Mouse (Mus musculus): ENCODE results near the gene Wdr83. TPM values are rescaled to one million over a fixed set of nuclear protein-coding genes. Genes with fewer than 3 reads are reported as not detected.
A peak's percentile ranks its signal among the peaks of the same experiment; 100 is the strongest.

The Wdr83 gene
- polyA plus RNA-seq, 1 experiment = not detected

DNA sequence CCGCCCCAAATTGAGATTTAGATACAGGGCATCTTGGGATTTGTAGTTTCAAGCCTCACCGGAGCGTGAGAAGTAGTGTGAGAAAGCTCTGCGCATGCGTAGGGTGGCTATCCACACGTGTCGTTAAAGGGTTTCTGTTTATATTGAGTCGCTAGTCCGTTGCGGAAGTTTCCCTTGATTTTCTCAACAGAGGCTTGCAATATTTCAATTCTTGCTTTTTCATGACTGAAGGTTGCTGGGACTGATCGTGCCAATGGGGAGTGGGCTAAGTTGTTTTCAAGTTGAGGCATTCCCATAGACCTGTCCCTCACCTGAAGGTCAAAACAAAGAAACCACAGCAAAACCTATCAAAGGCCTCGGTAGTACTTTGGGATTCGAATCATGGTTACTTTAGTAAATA, 46.3 kb downstream of the Wdr83 start:
- TF ChIP-seq CTCF (IDR thresholded peaks at IDR 0.05; ENCODE audit: insufficient read depth, low read depth, low read length) (no peak), POLR2A (IDR thresholded peaks at IDR 0.05; ENCODE audit: insufficient read depth, low read depth, low read length) (no peak)
- WGBS = 4% methylated on average over 13 of the region's 13 CpGs
- Histone ChIP-seq H3K27ac (ENCODE audit: insufficient read depth, low read depth, low read length) (no peak overlapping the region), H3K4me3 (ENCODE audit: insufficient read depth, low read depth, low read length) (no peak overlapping the region; the same call in 1 of the 2 replicates), H3K4me1 (ENCODE audit: control insufficient read depth, insufficient read depth, low read length) (peaks cover 6% of the 10 kb centered on the region)

- TF ChIP-seq CTCF (IDR thresholded peaks at IDR 0.05; ENCODE audit: insufficient read depth, low read depth, low read length) (no peak), POLR2A (IDR thresholded peaks at IDR 0.05; ENCODE audit: insufficient read depth, low read depth, low read length) (no peak)
- 72% methylated on average over 1 of the region's 1 CpGs for WGBS
Measured at GRCm38 (mm10) chr8:85033867-85034266, 47.2 kb downstream of the Wdr83 start.

GRCm38 (mm10) chr8:85032622-85033311, 48.3 kb downstream of the Wdr83 start:
- WGBS = 80% methylated on average over 4 of the region's 4 CpGs
- Histone ChIP-seq H3K27ac (ENCODE audit: insufficient read depth, low read depth, low read length) (no peak overlapping the region), H3K4me3 (ENCODE audit: insufficient read depth, low read depth, low read length) (no peak overlapping the region), H3K4me1 (ENCODE audit: control insufficient read depth, insufficient read depth, low read length) (peaks cover 7% of the 10 kb centered on the region)
- TF ChIP-seq POLR2A (IDR thresholded peaks at IDR 0.05; ENCODE audit: insufficient read depth, low read depth, low read length) (no peak), CTCF (IDR thresholded peaks at IDR 0.05; ENCODE audit: insufficient read depth, low read depth, low read length) (no peak)

More at GRCm38 (mm10) chr8:85033867-85034266, 47.2 kb downstream of the Wdr83 start:
- H3K4me3 ChIP-seq (ENCODE audit: insufficient read depth, low read depth, low read length) = no peak overlapping the region
- no peak overlapping the region for H3K27ac ChIP-seq (ENCODE audit: insufficient read depth, low read depth, low read length)
- peaks cover 10% of the 10 kb centered on the region for H3K4me1 ChIP-seq (ENCODE audit: control insufficient read depth, insufficient read depth, low read length)

DNA sequence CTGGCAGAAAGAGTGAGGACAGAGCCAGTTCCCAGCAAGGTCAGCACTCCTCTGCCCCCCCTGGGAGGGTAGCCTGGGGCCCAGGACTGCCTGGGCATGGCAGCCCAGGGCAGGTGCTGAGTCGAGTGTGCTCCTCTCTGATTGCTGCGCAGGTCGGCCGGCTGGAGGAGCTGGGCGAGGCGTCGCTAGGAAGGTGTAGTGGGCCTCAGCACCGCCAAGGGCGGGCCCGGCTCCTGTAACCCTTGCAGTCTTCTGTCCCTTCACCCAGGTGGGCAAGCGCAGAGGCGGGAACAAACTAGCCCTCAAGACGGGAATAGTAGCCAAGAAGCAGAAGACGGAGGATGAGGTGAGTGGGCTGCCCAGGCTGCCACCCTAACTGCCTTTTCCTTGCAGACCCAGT, 51.8 kb downstream of the Wdr83 start:
- Histone ChIP-seq H3K4me3 (ENCODE audit: insufficient read depth, low read depth, low read length) (no peak overlapping the region), H3K4me1 (ENCODE audit: control insufficient read depth, insufficient read depth, low read length) (peaks cover 7% of the 10 kb centered on the region), H3K27ac (ENCODE audit: insufficient read depth, low read depth, low read length) (no peak overlapping the region)
- WGBS = 81% methylated on average over 14 of the region's 14 CpGs
- TF ChIP-seq POLR2A (IDR thresholded peaks at IDR 0.05; ENCODE audit: insufficient read depth, low read depth, low read length) = no peak
- no peak for TF ChIP-seq CTCF (IDR thresholded peaks at IDR 0.05; ENCODE audit: insufficient read depth, low read depth, low read length)

DNA sequence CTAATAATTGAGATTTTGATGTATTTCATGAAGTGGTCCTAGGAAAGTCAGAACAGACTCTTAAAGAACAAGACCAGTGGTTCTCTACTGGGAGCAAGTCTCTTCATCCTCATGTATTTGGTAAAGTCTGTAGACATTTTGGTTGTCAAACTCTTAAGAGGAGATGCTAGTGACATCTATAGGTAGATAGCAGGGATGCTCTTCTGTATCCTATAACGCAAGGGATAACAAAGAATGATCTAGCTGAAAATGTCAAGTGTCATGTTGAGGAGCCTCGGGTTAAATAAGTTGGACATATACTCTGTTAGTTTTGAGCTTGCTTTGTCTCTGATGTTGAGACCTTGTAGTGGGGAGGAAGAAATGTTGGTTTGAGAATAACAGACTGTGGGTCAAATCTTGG, 53.2 kb downstream of the Wdr83 start:
- Histone ChIP-seq H3K4me1 (ENCODE audit: control insufficient read depth, insufficient read depth, low read length) (peaks cover 13% of the 10 kb centered on the region), H3K27ac (ENCODE audit: insufficient read depth, low read depth, low read length) (no peak overlapping the region), H3K4me3 (ENCODE audit: insufficient read depth, low read depth, low read length) (no peak overlapping the region)
- TF ChIP-seq POLR2A (IDR thresholded peaks at IDR 0.05; ENCODE audit: insufficient read depth, low read depth, low read length) (no peak), CTCF (IDR thresholded peaks at IDR 0.05; ENCODE audit: insufficient read depth, low read depth, low read length) (no peak)
- 14% methylated on average over 2 of the region's 2 CpGs for WGBS

DNA sequence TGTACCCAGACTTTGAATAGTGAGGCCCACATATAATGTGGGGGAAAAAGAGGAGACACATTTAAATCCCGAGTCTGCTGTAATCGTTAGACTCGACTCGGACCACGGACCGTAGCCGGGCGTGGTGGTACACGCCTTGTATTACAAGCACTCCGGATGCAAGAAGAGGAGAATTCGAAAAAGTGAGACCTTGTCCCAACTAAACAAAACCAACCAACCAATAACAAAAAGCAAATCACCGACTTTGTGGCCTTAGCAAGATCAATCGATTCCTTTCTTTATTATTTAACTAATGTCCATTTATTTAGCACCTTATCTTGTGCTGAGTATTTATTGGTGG, 53.6 kb downstream of the Wdr83 start:
- no peak for TF ChIP-seq POLR2A (IDR thresholded peaks at IDR 0.05; ENCODE audit: insufficient read depth, low read depth, low read length)
- no peak for TF ChIP-seq CTCF (IDR thresholded peaks at IDR 0.05; ENCODE audit: insufficient read depth, low read depth, low read length)
- under 1% methylated on average over 13 of the region's 13 CpGs for WGBS
- Histone ChIP-seq H3K4me1 (ENCODE audit: control insufficient read depth, insufficient read depth, low read length) (peaks cover 13% of the 10 kb centered on the region), H3K27ac (ENCODE audit: insufficient read depth, low read depth, low read length) (no peak overlapping the region), H3K4me3 (ENCODE audit: insufficient read depth, low read depth, low read length) (peak overlapping the region; percentile 96)

GRCm38 (mm10) chr8:85026670-85027515, 54.2 kb downstream of the Wdr83 start, which contains the start of gene Trir:
Gene Trir (plus strand): TSS chr8:85026823.
- H3K27ac ChIP-seq (ENCODE audit: insufficient read depth, low read depth, low read length) = peak within 1 kb of the TSS; percentile 95
- peak within 1 kb of the TSS; percentile 96 for H3K4me3 ChIP-seq (ENCODE audit: insufficient read depth, low read depth, low read length)
- TF ChIP-seq CTCF (IDR thresholded peaks at IDR 0.05; ENCODE audit: insufficient read depth, low read depth, low read length) (peak; percentile 22; the same call in 1 of the 2 replicates), POLR2A (IDR thresholded peaks at IDR 0.05; ENCODE audit: insufficient read depth, low read depth, low read length) (peak; percentile 97)
- H3K4me1 ChIP-seq (ENCODE audit: control insufficient read depth, insufficient read depth, low read length) = peaks cover 13% of the 10 kb centered on the region
- WGBS = under 1% methylated on average over 74 of the region's 75 CpGs

DNA sequence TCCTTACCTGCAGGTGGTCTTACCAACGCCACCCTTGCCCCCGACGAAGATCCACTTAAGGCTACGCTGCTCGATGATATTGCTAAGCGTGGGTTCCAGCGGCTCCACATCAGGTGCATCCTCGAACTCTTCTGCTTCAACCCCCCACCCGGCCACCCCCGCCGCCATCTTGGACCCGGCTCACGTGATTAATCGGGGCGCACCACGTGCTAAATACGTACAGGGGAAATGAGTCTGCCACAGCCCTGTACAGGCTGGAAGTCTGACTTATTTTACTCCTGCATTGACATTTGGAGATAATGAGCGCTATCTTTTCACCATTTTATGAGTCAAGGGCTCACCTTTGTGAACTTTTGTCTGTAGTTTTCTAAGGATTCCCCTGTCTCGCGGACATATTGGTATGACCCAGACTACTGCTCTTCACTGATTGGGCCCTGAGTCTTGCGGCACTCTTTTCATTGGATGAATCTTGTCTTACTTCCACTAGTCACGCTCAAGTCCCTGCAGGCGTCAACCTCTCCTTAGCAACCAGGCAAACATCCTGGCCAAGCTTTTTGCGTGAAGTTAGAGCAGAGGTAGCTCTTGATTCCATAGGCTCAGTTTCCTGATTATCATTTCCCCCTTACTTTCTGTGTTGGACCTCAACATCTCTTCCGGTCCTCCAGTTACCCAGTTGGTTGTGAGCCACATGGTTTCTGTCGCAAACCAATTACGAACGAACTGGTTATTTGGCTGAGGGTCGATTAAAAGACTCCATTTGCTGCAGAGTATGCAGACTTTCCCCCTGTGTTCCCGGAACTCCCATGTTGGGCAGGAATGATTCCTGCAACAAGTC, 55.8 kb downstream of the Wdr83 start, which contains the start of gene Asna1:
Gene Asna1, minus strand, starts transcription at position 184 of the 835 bp plus-strand sequence.
- TF ChIP-seq POLR2A (IDR thresholded peaks at IDR 0.05; ENCODE audit: insufficient read depth, low read depth, low read length) (peak; percentile 28; the same call in 1 of the 2 replicates), CTCF (IDR thresholded peaks at IDR 0.05; ENCODE audit: insufficient read depth, low read depth, low read length) (no peak)
- peak within 1 kb of the TSS; percentile 79 for H3K27ac ChIP-seq (ENCODE audit: insufficient read depth, low read depth, low read length)
- peak within 1 kb of the TSS; percentile 94 for H3K4me3 ChIP-seq (ENCODE audit: insufficient read depth, low read depth, low read length)
- H3K4me1 ChIP-seq (ENCODE audit: control insufficient read depth, insufficient read depth, low read length) = peaks cover 13% of the 10 kb centered on the region
- 2% methylated on average over 30 of the region's 30 CpGs for WGBS

Other genes starting within 250 kb of the Wdr83 start
- not detected in 2 replicates for gene Gadd45gip1, start 249.8 kb downstream of the Wdr83 start, polyA plus RNA-seq (2012; ENCODE audit: insufficient read depth, insufficient read length, low replicate concordance, missing spikeins)
- gene Rad23a, start 240.6 kb downstream of the Wdr83 start, polyA plus RNA-seq (2012; ENCODE audit: insufficient read depth, insufficient read length, low replicate concordance, missing spikeins) = not detected in 2 replicates
- 225 TPM in 1 of 2 replicates, not detected in the other for gene Calr, start 234.4 kb downstream of the Wdr83 start, polyA plus RNA-seq (2012; ENCODE audit: insufficient read depth, insufficient read length, low replicate concordance, missing spikeins)
- gene Farsa, start 224.3 kb downstream of the Wdr83 start, polyA plus RNA-seq (2012; ENCODE audit: insufficient read depth, insufficient read length, low replicate concordance, missing spikeins) = not detected in 2 replicates
- not detected in 2 replicates for gene Syce2, start 209.2 kb downstream of the Wdr83 start, polyA plus RNA-seq (2012; ENCODE audit: insufficient read depth, insufficient read length, low replicate concordance, missing spikeins)
- gene Gcdh, start 187.4 kb downstream of the Wdr83 start, polyA plus RNA-seq (2012; ENCODE audit: insufficient read depth, insufficient read length, low replicate concordance, missing spikeins) = not detected in 2 replicates
- gene Klf1, start 179.4 kb downstream of the Wdr83 start, polyA plus RNA-seq (2012; ENCODE audit: insufficient read depth, insufficient read length, low replicate concordance, missing spikeins) = not detected in 2 replicates
- gene Dnase2a, start 172.7 kb downstream of the Wdr83 start, polyA plus RNA-seq (2012; ENCODE audit: insufficient read depth, insufficient read length, low replicate concordance, missing spikeins) = not detected in 2 replicates
- gene Mast1, start 143.9 kb downstream of the Wdr83 start, polyA plus RNA-seq (2012; ENCODE audit: insufficient read depth, insufficient read length, low replicate concordance, missing spikeins) = not detected in 2 replicates
- not detected in 2 replicates for gene Rtbdn, start 134.3 kb downstream of the Wdr83 start, polyA plus RNA-seq (2012; ENCODE audit: insufficient read depth, insufficient read length, low replicate concordance, missing spikeins)
- gene Gm49661, start 111.9 kb downstream of the Wdr83 start, polyA plus RNA-seq (2012; ENCODE audit: insufficient read depth, insufficient read length, low replicate concordance, missing spikeins) = not detected in 2 replicates
- gene Prdx2, start 111.7 kb downstream of the Wdr83 start, polyA plus RNA-seq (2012; ENCODE audit: insufficient read depth, insufficient read length, low replicate concordance, missing spikeins) = not detected in 2 replicates
- gene Rnaseh2a, start 111.5 kb downstream of the Wdr83 start, polyA plus RNA-seq (2012; ENCODE audit: insufficient read depth, insufficient read length, low replicate concordance, missing spikeins) = not detected in 2 replicates
- gene Junb, start 102.6 kb downstream of the Wdr83 start, polyA plus RNA-seq (2012; ENCODE audit: insufficient read depth, insufficient read length, low replicate concordance, missing spikeins) = not detected in 2 replicates
- gene Hook2, start 90.7 kb downstream of the Wdr83 start, polyA plus RNA-seq (2012; ENCODE audit: insufficient read depth, insufficient read length, low replicate concordance, missing spikeins) = not detected in 2 replicates
- gene Best2, start 66.8 kb downstream of the Wdr83 start, polyA plus RNA-seq (2012; ENCODE audit: insufficient read depth, insufficient read length, low replicate concordance, missing spikeins) = not detected in 2 replicates
- not detected in 2 replicates for gene Asna1, start 56.0 kb downstream of the Wdr83 start, polyA plus RNA-seq (2012; ENCODE audit: insufficient read depth, insufficient read length, low replicate concordance, missing spikeins)
- gene Trir, start 54.5 kb downstream of the Wdr83 start, polyA plus RNA-seq (2012; ENCODE audit: insufficient read depth, insufficient read length, low replicate concordance, missing spikeins) = not detected in 2 replicates
- not detected in 2 replicates for gene Tnpo2, start 44.4 kb downstream of the Wdr83 start, polyA plus RNA-seq (2012; ENCODE audit: insufficient read depth, insufficient read length, low replicate concordance, missing spikeins)
- not detected in 2 replicates for gene Fbxw9, start 21.3 kb downstream of the Wdr83 start, polyA plus RNA-seq (2012; ENCODE audit: insufficient read depth, insufficient read length, low replicate concordance, missing spikeins)
- not detected in 2 replicates for gene Gm5741, start 13.3 kb downstream of the Wdr83 start, polyA plus RNA-seq (2012; ENCODE audit: insufficient read depth, insufficient read length, low replicate concordance, missing spikeins)
- not detected in 2 replicates for gene Dhps, start 9.5 kb downstream of the Wdr83 start, polyA plus RNA-seq (2012; ENCODE audit: insufficient read depth, insufficient read length, low replicate concordance, missing spikeins)
- gene Wdr83os, start 566 bp downstream of the Wdr83 start, polyA plus RNA-seq (2012; ENCODE audit: insufficient read depth, insufficient read length, low replicate concordance, missing spikeins) = not detected in 2 replicates
- gene Man2b1, start 2.0 kb upstream of the Wdr83 start, polyA plus RNA-seq (2012; ENCODE audit: insufficient read depth, insufficient read length, low replicate concordance, missing spikeins) = 98.2 TPM in 1 of 2 replicates, not detected in the other
- not detected in 2 replicates for gene Zfp791, start 41.8 kb upstream of the Wdr83 start, polyA plus RNA-seq (2012; ENCODE audit: insufficient read depth, insufficient read length, low replicate concordance, missing spikeins)
- not detected in 2 replicates for gene Cks1brt, start 70.6 kb upstream of the Wdr83 start, polyA plus RNA-seq (2012; ENCODE audit: insufficient read depth, insufficient read length, low replicate concordance, missing spikeins)
- gene Olfr371, start 144.7 kb upstream of the Wdr83 start, polyA plus RNA-seq (2012; ENCODE audit: insufficient read depth, insufficient read length, low replicate concordance, missing spikeins) = not detected in 2 replicates
- gene Orc6, start 218.3 kb upstream of the Wdr83 start, polyA plus RNA-seq (2012; ENCODE audit: insufficient read depth, insufficient read length, low replicate concordance, missing spikeins) = not detected in 2 replicates
- not detected in 2 replicates for gene Vps35, start 218.5 kb upstream of the Wdr83 start, polyA plus RNA-seq (2012; ENCODE audit: insufficient read depth, insufficient read length, low replicate concordance, missing spikeins)

Measured in olfactory bulb, adult 2 months (tissue).